Mouse (Mus musculus) thymus, postnatal 25 days (tissue): Measurements from ENCODE around the gene Cblb.

Source experiments
- DNase-seq: peaks from one replicate; pipeline ENCODE4 v3.0.0; 2022

Gene Cblb

DNA sequence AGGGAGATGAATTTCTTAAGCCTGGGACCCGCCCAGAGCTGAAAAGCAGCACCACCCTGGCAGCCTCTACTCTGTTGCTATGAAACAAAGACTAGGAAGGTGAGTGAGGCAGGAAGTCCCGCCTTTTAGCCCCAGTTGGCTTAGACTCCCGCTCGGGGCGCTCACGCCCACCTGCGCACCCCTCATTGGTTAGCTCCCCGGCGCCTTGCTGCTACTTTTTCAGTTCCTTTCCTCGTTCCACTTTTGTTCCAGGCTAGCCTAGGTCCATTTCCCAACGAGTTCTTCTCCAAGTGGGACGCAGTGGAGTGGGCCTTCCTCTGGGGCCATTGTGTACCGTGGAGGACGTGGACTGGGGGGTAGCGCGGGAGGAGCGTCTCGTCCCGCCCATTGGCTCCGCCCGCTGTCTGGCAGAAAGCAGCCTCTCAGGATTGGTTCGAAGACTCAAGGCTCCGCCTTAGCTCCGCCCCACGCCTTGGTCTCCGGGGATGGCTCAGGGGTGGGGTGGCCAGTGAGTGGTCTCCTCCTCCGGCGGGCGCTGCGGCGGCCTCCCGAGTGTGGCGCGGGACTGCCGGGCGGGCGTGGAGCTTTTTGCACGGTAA is at the start of gene Cblb:
Gene Cblb (plus strand): TSS at position 135 of the 599 bp plus-strand sequence.
- DNase-seq = peak; percentile 98

DNA sequence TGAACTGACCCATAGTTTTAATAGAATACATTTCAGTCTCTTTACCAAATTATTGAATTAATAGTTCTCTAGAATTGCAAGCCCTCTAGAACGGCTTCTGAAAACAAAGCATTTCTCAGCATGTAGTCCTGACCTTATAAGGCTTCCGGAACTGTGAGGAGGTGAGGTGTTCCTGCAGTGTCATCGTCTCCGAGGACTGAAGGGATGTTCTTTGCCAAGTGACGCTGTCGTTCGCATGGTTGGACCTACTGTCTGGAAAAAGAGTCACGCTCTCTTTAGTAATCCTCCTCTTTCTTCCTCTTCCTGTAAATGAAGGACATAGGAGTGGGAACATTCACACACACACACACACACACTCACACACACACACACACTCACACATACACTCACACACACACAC is 45.6 kb upstream of the Cblb start:
- DNase-seq = no peak

DNA sequence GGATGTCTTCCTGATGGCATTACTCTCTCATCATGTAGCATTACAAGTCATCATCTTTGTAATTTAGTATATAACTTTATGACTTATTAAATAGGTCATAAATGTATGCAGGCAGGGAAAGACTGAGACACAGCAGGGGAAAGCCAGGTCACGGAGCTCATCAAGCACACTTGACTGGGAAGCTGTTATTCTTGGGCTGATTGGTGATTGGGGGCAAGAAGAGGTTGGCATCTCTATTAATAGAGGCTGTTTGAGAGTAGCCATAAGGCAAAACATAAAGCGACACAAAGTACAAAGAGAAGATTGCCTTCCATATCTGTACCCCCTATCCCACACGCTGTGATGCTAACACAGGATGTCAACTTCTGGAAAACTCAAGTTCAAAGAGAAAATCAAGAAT is 44.8 kb upstream of the Cblb start:
- no peak for DNase-seq

DNA sequence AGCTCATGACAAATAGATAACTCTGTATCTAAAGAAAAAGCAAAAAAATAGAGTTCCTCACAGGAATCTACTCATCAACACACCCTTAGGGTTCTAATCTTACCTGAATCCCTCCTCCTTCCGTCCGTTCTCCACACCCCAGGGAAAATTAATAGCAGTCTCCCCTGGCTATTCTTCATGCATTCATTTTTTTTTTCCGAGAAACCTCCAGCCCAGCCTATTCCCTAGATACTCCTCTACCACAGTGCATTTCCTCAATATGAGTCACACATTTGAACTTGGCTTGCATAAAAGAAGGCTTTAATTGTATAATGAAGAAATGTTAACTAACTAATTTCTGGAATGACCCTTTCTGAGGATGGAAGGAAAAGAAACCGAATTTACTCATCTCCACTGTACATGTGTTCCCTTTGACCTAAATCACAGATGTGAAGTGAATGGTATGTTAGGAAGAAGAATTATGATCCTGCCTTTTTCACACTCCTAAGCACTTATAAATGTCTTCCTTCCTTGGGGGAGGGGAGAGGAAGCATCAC is 43.9 kb upstream of the Cblb start:
- no peak for DNase-seq

DNA sequence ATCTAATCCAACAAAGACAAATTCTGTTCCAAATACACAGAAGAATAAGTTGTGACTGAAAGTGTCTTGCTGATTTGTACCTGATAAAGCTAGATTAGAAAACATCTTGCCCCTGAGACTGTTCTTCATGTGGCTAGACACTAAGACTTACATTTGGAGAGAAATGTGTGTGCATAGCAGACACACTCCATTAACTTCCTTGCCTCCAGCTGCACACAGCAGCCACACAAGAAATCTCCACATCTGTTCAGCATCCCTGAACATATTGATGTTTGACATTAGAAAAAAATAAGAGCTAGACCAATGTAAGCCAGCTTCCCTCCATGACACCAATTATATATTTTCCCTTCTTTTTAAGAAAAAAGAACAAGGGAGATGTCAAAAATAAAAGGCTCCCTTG is 43.0 kb upstream of the Cblb start:
- DNase-seq = no peak

DNA sequence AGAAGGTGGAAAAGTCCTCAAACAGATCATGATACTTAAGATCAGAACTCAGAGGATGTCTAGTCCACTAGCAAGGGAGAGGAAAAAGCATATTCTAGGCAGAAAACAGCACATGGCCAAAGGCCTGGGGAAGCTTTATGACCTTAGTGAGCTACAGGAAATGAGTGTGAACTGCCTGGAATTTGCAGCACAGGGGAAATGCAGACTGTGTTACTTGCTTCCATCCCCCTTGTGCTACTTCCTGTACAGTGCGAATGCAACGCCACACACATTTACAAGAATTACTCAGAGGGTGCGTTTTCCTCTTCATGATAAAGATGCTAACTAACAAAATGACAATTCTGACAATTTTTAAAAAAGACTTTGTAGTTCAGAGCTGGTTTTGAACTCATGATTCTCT is 41.8 kb upstream of the Cblb start:
- peak; percentile 24 for DNase-seq

DNA sequence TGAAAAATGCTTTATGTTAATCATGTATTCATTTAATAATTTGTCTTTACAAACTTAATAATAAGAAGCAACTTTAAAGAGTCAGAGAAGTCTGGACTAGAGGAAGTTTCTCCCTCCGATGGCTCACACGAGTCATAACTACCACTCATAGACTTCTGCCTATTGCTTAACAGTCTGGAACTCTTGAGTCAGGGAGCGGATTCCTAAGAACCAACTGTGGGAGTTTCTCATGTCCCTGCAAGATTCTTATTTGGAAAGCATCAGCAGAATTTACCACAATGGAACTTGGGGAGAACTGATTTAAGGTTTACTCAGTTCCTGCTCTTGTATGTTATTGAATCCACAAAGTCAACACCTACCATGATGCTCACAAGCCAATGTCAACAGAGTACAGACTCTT is 31.0 kb upstream of the Cblb start:
- no peak for DNase-seq

DNA sequence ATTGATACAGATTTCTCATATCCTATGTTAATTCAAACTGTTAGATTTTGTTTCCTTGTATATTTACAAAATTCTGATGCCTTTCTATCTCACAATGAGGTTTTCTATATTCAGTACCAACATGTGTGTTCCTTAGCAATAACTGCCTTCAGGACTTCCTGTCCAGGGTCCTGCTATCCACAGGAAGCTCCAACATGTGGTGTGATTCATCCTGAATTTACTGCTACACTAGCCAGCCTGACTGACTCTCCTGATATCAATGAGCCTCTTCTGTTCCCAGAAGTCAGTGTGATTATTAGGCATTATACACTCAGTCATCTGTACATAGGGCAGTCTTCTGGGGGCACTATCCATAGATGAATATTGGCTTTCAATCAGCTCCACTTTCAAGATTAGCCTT is 30.2 kb upstream of the Cblb start:
- no peak for DNase-seq

DNA sequence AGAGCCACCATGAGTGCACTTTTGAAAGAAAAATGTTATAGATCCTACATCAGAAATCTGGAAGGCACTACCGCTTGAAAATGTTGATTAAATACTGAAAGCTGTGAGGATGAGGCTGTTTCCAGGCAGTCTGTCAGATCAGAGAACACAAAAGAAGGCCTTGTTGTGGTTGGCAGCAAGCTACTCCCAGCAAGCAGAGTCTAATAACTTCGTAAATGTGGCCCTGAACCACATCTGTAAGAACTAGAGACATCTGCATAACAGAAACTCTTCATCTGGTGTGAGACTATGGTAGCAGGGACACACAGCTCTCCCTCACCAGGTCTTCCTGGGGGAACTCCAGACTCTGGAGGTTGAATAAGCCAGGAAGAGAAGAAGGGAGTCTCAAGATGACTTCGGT is 24.0 kb upstream of the Cblb start:
- DNase-seq = peak; percentile 8

DNA sequence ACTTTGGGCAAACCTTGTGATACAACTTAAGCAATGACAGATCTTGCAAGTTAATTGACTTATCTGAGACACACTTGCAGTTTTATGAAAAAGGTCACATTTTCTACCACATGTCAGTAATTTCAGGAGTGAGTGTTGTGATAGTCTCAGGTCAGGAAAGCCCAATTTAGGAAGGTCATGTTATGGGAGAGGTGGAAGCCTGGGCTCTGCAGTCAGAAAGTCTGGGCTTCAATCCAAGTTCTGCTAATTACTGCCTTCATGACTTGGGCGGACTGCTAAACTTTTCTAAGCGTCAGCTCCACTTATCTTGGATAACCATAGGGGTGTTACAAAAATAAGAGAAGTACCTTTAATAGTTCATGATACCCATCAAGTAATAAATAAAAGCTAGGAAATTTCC is 22.6 kb upstream of the Cblb start:
- DNase-seq = no peak

DNA sequence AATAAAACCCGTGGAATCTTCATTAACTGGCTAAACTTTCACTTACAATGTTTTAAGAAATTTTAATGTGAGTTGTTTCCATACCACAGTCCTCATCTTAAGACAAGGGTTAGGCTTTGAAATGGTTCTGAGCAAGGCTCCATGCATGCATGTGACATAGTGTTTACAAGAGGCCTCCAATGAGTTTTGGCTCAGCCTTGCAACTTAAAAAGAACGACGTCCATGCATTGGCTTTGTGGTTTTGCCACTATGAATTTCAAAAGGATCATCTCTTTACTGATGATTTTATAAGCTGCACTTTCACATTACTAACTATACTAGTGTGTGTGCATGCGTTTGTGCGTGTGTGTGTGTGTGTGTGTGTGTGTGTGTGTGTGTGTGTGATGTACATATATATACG is 21.6 kb upstream of the Cblb start:
- peak; percentile 3 for DNase-seq

DNA sequence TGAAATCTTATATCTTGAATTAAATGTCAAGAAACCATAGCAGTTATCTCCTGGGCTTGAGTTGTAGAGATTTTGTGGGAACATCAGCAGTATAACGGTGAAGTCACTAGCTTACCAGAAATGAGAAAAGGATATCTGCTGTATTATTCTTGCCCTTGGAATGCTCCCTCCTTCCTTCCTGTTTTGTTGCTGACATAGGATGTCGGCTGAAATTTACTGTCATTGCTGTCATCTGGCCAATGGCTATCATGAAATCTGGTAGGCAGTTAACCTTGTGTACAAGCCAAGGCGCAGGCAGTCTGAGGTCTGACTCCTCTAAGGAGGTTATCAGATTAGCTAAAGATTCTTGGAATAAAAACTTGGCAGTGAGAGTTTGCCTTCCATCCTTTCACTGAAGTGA is 18.0 kb upstream of the Cblb start:
- no peak for DNase-seq

DNA sequence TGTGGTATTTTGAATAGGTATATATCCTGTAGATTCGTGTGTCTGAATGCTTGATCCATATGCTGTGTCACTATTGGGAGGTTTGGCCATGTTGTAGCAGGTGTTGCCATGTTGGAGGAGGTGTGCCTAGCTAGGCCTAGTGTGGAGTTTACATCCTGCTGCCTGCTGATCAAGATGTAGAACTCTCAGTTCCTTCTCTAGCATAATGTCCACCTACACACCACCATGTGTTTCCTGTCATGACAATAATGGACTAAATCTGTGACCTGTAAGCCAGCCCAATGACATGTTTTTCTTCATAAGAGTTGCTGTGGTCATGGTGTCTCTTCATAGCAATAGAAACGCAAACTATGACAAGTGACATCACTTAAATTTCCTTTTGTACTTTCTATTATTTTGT is 17.2 kb upstream of the Cblb start:
- no peak for DNase-seq

DNA sequence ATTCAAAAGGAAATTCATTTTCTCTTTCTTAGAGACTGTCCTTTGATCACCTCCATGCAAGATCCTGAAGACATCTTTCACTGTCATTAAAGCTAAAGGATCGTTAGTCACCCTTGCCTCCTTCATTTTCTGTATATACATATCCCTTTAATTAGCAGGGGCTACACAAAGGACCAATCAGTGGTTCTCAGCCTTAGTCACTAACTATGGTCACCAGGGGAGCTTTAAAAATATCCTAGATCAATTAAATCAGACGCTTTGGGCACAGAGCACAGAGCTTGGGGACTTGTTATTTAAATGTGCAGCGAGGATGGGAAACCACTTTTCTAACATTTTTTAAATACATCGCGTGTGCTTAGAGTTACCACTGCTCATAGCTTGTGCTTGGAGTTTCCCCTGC is 7.6 kb upstream of the Cblb start:
- DNase-seq = no peak

DNA sequence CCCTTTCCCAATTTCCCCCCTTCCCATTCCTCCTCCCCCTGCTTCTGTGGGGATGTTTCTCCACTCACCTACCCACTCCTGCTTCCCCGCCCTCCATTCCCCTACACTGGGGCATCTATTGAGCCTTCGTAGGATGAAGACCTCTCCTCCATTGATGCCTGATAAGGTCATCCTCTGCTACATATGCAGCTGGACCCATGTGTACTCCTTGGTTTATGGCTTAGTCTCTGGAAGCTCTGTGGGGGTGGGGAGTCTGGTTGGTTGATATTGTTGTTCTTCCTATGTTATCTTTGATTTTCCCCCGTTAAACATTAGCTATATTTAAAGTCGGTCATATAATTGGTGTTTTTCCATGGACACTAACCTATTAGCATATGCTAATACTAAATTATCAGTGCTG is 3.7 kb upstream of the Cblb start:
- no peak for DNase-seq

DNA sequence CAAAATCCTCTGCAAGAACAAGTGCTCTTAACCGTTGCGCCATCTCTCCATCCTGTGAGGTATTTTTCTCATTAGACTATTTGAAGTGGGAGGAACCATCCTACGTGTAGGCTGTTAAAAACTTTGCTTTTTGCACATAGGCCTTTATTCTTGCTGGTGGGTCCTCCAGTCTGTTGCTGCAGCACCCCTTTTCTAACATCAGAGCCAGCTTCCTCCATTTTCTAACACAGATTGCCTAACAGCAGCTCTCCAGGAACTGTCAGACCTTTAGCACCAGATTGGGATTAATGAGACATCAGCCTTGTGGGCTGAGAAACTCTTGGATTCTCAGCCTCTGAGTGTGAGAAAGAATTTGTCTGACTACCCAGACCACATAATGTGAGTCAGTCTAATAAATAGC is 2.0 kb upstream of the Cblb start:
- DNase-seq = no peak

DNA sequence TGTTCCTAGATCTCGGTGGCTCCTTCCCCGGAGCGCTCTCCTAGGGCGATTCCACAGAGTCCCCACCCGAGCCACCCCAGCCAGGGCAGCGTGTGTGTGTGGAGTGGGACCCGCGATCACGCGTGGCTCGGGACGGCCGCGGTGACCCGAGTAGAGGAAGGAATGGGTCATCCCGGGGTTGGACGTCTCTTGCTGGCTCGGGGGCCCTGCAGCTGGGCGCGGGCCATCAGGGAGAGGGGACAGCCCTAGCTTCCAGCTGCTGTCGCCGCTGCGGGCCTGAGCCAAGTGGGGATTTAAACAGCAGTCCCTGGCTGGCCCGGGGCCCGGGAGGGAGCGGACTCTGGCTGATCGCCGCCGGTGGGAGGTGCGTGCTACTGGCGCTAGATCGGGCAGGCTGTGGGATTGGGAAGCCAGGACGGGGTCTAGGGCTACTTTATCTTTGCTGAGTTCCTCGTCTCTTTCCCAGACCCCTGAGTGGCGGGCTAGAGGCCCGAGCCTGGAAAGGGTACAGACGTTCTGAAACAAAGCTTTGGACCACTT is 757 bp downstream of the Cblb start:
- peak; percentile 69 for DNase-seq

DNA sequence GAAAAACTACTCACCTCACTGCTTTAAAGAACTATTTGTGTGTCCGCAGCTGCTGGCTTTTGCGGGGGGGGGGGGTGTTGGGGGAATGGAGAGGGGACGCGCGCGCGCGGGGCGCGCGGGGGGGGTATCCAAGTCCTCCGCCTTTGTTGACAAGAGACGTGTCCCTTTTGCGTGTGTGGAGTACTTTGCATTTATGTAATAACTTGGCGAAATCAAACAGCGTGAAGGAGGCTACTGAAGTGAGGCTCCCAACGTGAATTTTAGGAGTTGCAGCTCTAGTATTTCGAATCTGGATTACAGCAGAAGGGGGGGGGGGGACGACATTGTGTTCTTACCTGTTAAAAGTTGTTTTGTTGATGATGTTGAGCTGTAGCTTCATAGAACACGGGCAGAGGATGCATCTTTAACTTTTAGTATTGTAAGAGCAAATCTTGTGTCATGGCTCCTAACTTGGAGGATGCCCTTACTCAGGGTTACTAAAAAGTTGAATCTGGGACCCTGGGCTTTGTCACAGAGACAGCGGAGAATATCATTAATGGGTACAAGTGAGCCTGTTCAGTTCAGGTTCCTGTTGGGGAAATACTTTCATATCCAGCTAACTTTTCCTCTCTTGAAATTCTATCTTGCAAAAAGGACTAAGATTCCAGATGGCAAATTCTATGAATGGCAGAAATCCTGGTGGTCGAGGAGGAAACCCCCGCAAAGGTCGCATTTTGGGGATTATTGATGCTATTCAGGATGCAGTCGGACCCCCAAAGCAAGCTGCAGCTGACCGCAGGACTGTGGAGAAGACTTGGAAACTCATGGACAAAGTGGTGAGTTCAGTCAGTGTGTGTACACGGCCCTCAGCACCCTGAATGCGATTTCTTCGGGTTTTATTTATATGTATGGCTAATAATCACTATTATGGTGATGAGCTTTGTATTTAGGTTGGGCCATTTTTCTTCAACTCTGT is 1.6 kb downstream of the Cblb start:
- peak; percentile 8 for DNase-seq

DNA sequence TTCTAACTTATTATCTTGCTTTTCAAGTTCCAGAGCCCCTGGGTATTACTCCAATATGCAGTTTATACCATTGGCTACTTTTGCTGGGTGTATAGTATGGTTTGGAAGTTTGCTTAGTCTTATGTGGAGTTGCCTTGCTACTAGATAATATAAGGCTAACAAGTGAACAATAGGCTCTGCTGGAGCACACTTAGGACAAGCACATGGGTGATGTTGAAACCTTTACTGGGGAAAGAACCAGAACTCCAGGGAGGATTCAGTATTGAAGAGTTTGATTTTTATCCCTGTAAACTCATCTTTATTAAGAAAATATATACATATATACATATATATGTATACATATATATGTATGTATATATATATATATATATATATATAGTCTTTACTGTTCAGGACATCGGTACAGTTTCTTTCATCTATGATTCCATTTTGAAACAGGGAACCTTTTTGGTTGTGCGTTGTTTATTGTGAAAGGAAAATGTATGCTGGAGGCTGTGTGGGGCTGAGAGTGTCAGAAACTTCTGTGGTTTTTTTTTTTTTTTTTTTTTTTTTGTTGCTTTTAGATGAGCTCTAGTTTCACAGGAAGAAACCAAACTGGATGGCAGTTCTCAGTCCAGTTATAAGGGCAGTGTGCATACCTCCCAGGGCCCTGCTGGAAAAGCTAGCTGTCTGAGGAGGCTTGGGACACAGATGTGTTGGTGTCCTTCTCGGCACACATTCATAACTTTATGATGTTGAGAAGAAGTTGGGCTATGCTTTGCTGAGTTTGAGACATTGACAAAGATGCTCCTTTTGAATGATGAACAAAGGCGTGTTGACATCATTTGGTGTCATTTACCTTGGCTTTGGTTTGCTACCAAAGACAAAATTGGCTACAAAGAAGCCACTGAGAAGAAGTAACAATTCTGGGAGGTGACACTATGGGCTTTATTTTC is 2.6 kb downstream of the Cblb start:
- no peak for DNase-seq

DNA sequence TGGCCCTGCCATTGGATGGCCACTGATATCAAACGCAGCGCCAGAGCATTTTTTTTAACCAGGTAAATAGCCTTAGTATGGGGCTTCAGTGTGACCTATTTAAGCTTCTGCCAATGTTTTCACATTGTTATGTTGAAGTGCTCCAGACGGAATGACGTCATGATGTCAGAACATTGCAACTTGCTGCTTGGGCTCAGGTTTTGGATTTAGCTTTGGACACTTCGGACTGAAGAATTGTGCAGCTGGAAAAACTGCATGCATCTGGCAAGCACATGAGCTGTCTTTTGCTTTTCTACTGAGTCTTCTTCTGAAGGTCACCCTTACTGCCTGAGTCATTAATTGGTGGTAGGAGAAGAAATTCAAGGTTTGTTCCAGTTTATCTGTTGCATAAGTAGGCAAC is 3.3 kb downstream of the Cblb start:
- DNase-seq = no peak

DNA sequence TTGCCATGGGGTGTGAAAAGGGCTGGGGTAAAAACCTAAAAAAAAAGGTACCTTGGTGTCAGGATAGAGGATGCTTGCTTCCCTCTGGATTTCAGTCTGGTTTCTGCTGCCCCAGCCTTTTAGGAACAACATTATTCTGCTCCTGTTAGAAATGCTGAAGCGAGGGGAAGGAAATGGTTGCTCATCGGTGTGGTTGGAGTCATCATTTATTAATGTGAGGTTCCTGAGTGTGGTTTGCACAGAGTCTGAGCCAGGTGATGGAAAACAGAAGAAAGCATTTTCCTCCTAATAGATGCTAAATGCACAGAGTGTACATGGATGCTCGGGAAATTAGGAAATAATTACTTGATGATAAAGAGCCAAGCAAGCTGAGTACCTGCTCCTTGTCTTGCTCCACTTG is 5.3 kb downstream of the Cblb start:
- DNase-seq = no peak

DNA sequence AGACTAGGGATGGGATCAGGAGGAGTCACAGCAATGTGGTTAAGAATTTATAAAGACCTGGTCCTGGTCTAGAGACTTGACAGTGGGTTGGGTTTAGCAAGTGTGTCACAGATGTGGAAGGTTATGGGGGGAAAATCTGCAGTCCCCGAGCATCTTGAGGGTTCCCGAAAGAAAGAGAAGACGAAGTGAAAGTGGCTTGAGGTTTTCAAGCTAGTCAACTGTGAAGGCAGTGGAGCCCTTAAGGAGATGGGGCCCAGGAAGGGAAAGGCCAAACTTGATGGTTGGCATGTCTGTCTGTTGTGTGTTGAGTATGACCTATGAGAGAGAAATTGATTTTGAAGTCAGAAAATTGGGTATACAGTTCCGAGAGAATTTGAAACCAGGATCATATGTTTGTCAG is 7.3 kb downstream of the Cblb start:
- peak; percentile 7 for DNase-seq

DNA sequence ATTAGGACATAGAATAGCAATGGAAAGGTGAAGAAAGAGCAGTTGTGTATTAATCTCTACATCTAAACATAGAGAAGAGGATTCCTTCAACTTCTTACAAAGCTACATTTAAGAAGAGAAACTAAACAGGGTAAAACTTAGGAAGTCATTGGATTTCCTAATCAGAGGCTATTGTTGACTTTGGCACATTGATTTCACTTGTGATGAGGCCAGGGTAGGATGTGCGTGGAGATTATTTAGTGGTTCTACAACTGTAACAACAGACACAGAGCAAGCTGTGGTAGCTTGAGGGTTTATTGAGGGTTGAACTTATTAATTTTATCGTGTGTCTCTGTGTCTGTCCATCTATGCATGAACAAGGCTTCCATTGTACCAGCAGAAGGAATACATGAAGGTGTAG is 7.8 kb downstream of the Cblb start:
- no peak for DNase-seq
